Mouse (Mus musculus): ENCODE measurements around the gene Bmp8a.

GRCm38 (mm10) chr4:123363555-123363954 is 20.5 kb upstream of the Bmp8a start:
- no peak for TF ChIP-seq POLR2A (IDR thresholded peaks at IDR 0.05; ENCODE audit: insufficient read depth, low read length)
- TF ChIP-seq CTCF (IDR thresholded peaks at IDR 0.05; ENCODE audit: low read depth, low read length): no peak
